Mouse (Mus musculus) forebrain, embryonic 10.5 days (tissue): ENCODE data around the gene Bri3. TPM values are rescaled to one million over a fixed set of nuclear protein-coding genes. Genes with fewer than 3 reads are reported as not detected.

Experiments
- DNase-seq: peaks from one replicate; pipeline ENCODE4 v3.0.0-alpha.2; 2017; ENCODE audit warnings: low spot score; ENCODE audit errors: extremely low spot score
- H3K27ac ChIP-seq: fragments of 300-500 bp; sonication (generic); 2 replicates; pipeline ENCODE4 v1.5.1; 2016; ENCODE audit warnings: mild to moderate bottlenecking
- H3K27me3 ChIP-seq: fragments of 300-500 bp; sonication (generic); 2 replicates; pipeline ENCODE4 v1.6.1; 2016; ENCODE audit warnings: mild to moderate bottlenecking; ENCODE audit not compliant: poor library complexity, severe bottlenecking
- H3K36me3 ChIP-seq: fragments of 300-500 bp; sonication (generic); replicated peaks from 2 replicates; pipeline ENCODE4 v1.6.1; 2016; ENCODE audit warnings: mild to moderate bottlenecking, moderate library complexity
- H3K4me1 ChIP-seq: fragments of 300-500 bp; sonication (generic); 2 replicates; pipeline ENCODE4 v1.6.1; 2016
- H3K4me3 ChIP-seq: fragments of 300-500 bp; sonication (generic); 2 replicates; pipeline ENCODE4 v1.5.1; 2016; ENCODE audit warnings: mild to moderate bottlenecking, moderate library complexity
- H3K9me3 ChIP-seq: fragments of 300-500 bp; sonication (generic); 2 replicates; pipeline ENCODE4 v1.6.1; 2016; ENCODE audit warnings: mild to moderate bottlenecking, moderate library complexity
- WGBS: fragments of 180-500 bp; shearing (Covaris S2); methylation state at CpG from one replicate; pipeline ENCODE4 v1.1.7; 2016; 5-methylcytosine and 5-hydroxymethylcytosine counted together
- polyA plus RNA-seq: library from polyadenylated mRNA; unstranded; fragments of >200 nt; fragmentation: Nextera tagmentation; extraction: Ambion mirVana; gene quantifications from 2 replicates; pipeline ENCODE4 v1.2.1, GENCODE M21; 2016

The Bri3 gene
- polyA plus RNA-seq, 1 experiment from 2014 or later, result 113 TPM

DNA sequence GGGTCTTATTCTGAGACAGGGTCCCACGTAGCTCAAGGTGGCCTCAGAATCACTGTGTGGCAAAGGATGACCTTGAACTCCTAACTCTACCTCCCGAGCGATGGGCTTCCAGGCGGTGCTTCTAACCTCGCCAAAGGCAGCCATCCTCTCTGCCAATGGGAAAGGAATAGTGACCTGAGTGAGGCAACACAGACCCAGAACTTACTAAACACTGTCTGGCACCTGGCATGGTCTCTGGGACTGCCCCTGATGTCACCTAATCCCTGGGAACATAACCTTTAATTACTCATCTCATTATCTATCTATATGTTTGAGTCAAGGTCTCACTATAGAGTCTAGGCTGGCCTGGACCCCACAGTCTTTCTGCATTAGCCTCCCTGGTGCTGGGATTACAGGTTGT is 24.3 kb upstream of the Bri3 start:
- no peak overlapping the region for H3K4me3 ChIP-seq
- peaks cover 21% of the 10 kb centered on the region for H3K36me3 ChIP-seq
- no peaks in the 10 kb centered on the region for H3K27me3 ChIP-seq
- no peak for DNase-seq
- WGBS, result 91% methylated on average over 5 of the region's 5 CpGs
- no peak overlapping the region for H3K27ac ChIP-seq
- H3K4me1 ChIP-seq, result peaks cover 41% of the 10 kb centered on the region
- H3K9me3 ChIP-seq, result no peaks in the 10 kb centered on the region

GRCm38 (mm10) chr5:144221305-144221704 is 22.9 kb upstream of the Bri3 start:
- H3K9me3 ChIP-seq, result no peaks in the 10 kb centered on the region
- H3K27ac ChIP-seq, result no peak overlapping the region
- H3K4me1 ChIP-seq, result peaks cover 41% of the 10 kb centered on the region
- peaks cover 14% of the 10 kb centered on the region; the same call in 1 of the 2 replicates for H3K36me3 ChIP-seq
- H3K4me3 ChIP-seq, result no peak overlapping the region
- no peak for DNase-seq
- 67% methylated on average over 4 of the region's 4 CpGs for WGBS
- H3K27me3 ChIP-seq, result no peaks in the 10 kb centered on the region

- WGBS, result 7% methylated on average over 25 of the region's 25 CpGs
Measured at GRCm38 (mm10) chr5:144222811-144223502, 21.3 kb upstream of the Bri3 start.

DNA sequence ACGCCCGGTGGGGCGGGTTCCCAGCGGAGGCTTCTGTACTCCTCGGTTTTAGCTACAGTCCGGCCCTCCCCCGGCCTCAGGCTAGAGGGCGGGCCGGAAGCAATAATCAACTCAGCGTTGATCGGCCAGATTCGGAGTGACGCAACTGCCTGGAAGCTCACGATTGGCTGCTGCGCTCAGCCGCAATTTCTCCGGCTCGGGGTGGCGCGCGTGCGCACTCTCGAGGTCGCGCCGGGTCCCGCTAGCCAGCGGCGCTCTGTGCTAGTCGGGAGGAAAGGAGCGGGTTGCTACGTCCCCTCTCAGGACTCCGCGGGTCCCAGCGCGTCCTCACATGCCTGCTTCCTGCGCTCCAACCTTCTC is 20.8 kb upstream of the Bri3 start, which contains the start of gene Tecpr1:
Gene Tecpr1 (minus strand): TSS at position 113 of the 360 bp plus-strand sequence.
- peak within 1 kb of the TSS; percentile 76 for H3K4me3 ChIP-seq
- 0 out of 2 replicates have a peak, but pooled peaks cover under 1% of the 10 kb centered on the region for H3K36me3 ChIP-seq
- under 1% methylated on average over 27 of the region's 37 CpGs for whole genome bisulfite sequencing
- no peaks in the 10 kb centered on the region for H3K9me3 ChIP-seq
- peak within 1 kb of the TSS; percentile 86 for H3K27ac ChIP-seq
- H3K4me1 ChIP-seq, result peaks cover 40% of the 10 kb centered on the region
- H3K27me3 ChIP-seq, result no peaks in the 10 kb centered on the region
- DNase-seq, result peak; percentile 92

More at GRCm38 (mm10) chr5:144222811-144223502, 21.3 kb upstream of the Bri3 start:
- DNase-seq, result no peak
- H3K4me3 ChIP-seq, result peak overlapping the region; percentile 76
- peaks cover 6% of the 10 kb centered on the region; the same call in 1 of the 2 replicates for H3K36me3 ChIP-seq
- H3K9me3 ChIP-seq, result no peaks in the 10 kb centered on the region
- H3K27ac ChIP-seq, result peak overlapping the region; percentile 86
- no peaks in the 10 kb centered on the region for H3K27me3 ChIP-seq
- H3K4me1 ChIP-seq, result peaks cover 41% of the 10 kb centered on the region

DNA sequence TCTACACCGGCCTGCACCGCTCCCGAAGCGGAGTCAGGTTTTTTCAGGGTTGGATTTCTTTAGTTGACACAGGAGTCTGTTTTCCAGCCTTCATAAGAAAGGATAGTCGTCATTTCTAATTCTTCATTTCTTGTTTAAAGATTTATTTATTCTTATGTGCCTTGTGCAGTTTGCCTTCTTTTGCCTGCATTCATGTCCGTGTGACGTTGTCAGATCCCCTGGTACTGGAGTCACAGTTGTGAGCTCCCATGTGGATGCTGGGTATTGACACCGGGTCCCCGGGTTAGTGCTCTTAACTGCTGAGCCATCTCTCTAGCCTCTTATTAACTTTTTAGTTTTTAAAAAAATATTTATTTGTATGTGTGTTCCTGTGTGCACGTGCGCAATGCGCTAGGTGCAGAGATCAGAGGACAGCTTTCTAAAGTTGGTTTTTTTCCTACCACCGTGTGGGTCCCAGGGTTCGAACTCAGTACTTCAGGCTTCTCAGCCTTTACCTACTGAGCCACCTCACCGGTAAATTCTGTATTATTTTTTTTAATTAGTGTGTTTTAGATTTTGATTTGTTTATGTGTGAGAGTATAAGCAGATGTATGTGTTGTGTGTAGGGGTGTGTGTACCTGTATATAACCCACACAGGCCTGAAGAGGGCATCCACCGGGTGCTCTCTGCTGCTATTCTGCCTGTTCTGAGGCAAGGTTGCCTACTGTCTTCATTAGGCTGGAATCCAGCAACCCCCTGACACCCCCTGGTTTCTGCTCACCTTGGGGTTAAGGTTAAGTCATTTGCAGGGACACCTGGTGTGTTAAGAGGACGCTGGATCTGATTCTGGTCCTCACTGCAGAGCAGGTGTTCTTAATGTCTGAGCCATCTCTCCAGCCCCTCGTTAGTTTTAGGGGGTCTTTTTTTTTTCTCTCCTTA is 20.1 kb upstream of the Bri3 start:
- Histone ChIP-seq H3K4me3 (peak overlapping the region; percentile 76), H3K27me3 (no peaks in the 10 kb centered on the region), H3K4me1 (peaks cover 33% of the 10 kb centered on the region), H3K9me3 (no peaks in the 10 kb centered on the region), H3K27ac (peak overlapping the region; percentile 86), H3K36me3 (no peaks in the 10 kb centered on the region)
- DNase-seq, result no peak
- 27% methylated on average over 18 of the region's 18 CpGs for WGBS

GRCm38 (mm10) chr5:144226220-144226619 is 18.0 kb upstream of the Bri3 start:
- DNase-seq, result no peak
- H3K4me1 ChIP-seq, result peaks cover 26% of the 10 kb centered on the region
- no peak overlapping the region for H3K4me3 ChIP-seq
- H3K27me3 ChIP-seq, result no peaks in the 10 kb centered on the region
- no peak overlapping the region for H3K27ac ChIP-seq
- H3K36me3 ChIP-seq, result no peaks in the 10 kb centered on the region
- 29% methylated on average over 11 of the region's 11 CpGs for WGBS
- no peaks in the 10 kb centered on the region for H3K9me3 ChIP-seq

GRCm38 (mm10) chr5:144230216-144230615 is 14.0 kb upstream of the Bri3 start:
- Histone ChIP-seq H3K27me3 (no peaks in the 10 kb centered on the region), H3K36me3 (no peaks in the 10 kb centered on the region), H3K27ac (no peak overlapping the region), H3K9me3 (no peaks in the 10 kb centered on the region), H3K4me1 (no peaks in the 10 kb centered on the region), H3K4me3 (no peak overlapping the region)
- 90% methylated on average over 7 of the region's 7 CpGs for WGBS
- DNase-seq, result no peak

GRCm38 (mm10) chr5:144231410-144231809 is 12.8 kb upstream of the Bri3 start:
- no peak for DNase-seq
- H3K9me3 ChIP-seq, result no peaks in the 10 kb centered on the region
- no peaks in the 10 kb centered on the region for H3K27me3 ChIP-seq
- no peak overlapping the region for H3K4me3 ChIP-seq
- H3K27ac ChIP-seq, result no peak overlapping the region
- 77% methylated on average over 1 of the region's 1 CpGs for WGBS
- no peaks in the 10 kb centered on the region for H3K36me3 ChIP-seq
- H3K4me1 ChIP-seq, result no peaks in the 10 kb centered on the region

DNA sequence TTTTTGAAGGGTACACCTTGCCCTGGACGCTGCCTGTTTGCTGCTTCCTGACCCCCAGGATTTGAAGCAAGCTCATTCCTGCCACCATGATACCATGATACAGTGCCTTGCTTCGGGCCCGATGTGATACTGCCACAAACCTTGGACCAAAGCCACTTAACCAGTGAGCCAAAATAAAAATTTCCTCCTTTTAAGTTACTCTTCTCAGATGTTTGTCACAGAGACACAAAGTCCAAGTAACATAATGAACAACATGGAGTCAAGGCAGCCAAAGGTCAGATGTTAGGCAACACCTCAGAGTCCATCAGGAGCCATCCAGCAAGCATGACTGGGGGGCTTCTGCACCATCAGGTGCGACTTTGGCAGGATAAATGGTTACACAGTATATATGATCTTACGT is 11.7 kb upstream of the Bri3 start:
- no peak for DNase-seq
- Histone ChIP-seq H3K4me1 (no peaks in the 10 kb centered on the region), H3K9me3 (no peaks in the 10 kb centered on the region), H3K27me3 (no peaks in the 10 kb centered on the region), H3K4me3 (no peak overlapping the region), H3K27ac (no peak overlapping the region), H3K36me3 (no peaks in the 10 kb centered on the region)
- 90% methylated on average over 5 of the region's 5 CpGs for WGBS

DNA sequence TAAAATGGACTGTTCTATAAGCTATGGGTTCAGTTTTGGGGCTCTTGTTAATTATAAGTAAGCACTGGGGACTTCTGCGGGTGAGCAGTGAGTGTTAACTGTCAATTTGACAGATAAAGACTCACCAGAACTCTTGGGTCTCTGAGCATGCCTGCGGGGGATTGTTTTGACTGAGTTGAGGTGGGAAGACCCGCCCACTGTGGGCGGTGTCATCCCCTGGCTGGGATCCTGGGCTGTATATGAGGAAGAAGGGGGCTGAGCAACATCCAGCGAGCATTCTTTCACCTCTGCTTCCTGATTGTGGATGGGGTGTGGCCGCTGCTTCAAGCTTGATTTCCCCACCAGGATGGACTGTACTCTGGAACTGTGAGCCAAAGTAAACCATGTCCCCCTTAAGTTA is 10.0 kb upstream of the Bri3 start:
- H3K27me3 ChIP-seq, result no peaks in the 10 kb centered on the region
- DNase-seq, result no peak
- no peak overlapping the region for H3K4me3 ChIP-seq
- no peaks in the 10 kb centered on the region for H3K4me1 ChIP-seq
- H3K36me3 ChIP-seq, result no peaks in the 10 kb centered on the region
- H3K27ac ChIP-seq, result no peak overlapping the region
- H3K9me3 ChIP-seq, result no peaks in the 10 kb centered on the region
- 77% methylated on average over 6 of the region's 6 CpGs for WGBS

DNA sequence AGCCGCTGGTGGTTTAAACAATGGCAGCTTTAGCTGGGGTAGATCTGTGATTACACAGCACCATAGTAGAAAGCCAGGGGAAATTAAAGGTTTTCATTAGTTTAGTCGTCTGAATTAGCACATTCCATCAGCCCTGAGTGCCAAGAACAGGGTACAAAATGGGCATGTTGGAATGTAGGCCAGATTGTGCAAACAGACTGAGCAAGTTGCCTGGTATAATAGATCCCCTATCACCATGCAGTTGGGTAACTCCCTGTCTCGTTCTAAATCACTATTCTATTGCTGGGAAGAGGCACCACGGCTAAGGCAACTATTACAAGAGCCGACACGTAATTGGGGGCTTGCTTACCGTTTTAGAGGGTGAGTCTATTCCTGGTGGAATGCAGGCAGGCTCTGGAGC is 9.5 kb upstream of the Bri3 start:
- Histone ChIP-seq H3K36me3 (no peaks in the 10 kb centered on the region), H3K27me3 (no peaks in the 10 kb centered on the region), H3K9me3 (no peaks in the 10 kb centered on the region), H3K4me3 (no peak overlapping the region), H3K27ac (no peak overlapping the region), H3K4me1 (no peaks in the 10 kb centered on the region)
- no peak for DNase-seq
- WGBS, result 91% methylated on average over 7 of the region's 7 CpGs

- H3K36me3 ChIP-seq, result no peaks in the 10 kb centered on the region
- no peak overlapping the region for H3K27ac ChIP-seq
- no peak overlapping the region for H3K4me3 ChIP-seq
- DNase-seq, result no peak
- WGBS, result 80% methylated on average over 1 of the region's 1 CpGs
- H3K4me1 ChIP-seq, result no peaks in the 10 kb centered on the region
- no peaks in the 10 kb centered on the region for H3K9me3 ChIP-seq
- H3K27me3 ChIP-seq, result no peaks in the 10 kb centered on the region
Measured at GRCm38 (mm10) chr5:144238969-144239368, 5.3 kb upstream of the Bri3 start.

DNA sequence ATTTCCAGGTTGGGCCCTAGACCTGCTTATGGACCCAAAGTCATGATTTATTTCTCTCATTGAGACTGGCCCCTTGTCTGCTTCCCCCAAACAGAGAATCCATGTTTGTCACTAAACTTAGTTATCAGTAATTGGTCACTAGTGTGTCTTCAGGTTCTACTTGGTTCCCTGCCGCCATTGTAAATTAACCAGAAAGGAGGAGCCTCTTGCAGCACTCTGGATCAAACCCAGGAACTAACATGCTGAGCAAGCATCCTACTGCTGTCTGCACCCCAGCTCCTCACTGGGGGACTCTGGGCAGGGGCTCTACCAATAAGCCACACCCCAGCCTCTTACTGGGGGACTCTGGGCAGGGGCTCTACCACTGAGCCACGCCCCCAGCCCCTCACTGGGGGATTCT is 1.4 kb downstream of the Bri3 start:
- no peak for DNase-seq
- Histone ChIP-seq H3K27me3 (no peaks in the 10 kb centered on the region), H3K4me1 (no peaks in the 10 kb centered on the region), H3K9me3 (peaks cover 8% of the 10 kb centered on the region), H3K36me3 (no peaks in the 10 kb centered on the region), H3K4me3 (no peak overlapping the region), H3K27ac (no peak overlapping the region)
- 72% methylated on average over 2 of the region's 2 CpGs for WGBS
